Mouse (Mus musculus) adrenal gland, postnatal 10 days (tissue): ENCODE data around the gene Ebf3. TPM values are rescaled to one million over a fixed set of nuclear protein-coding genes. Genes with fewer than 3 reads are reported as not detected.

Source experiments
- DNase-seq: peaks from one replicate; pipeline ENCODE4 v3.0.0; 2021; ENCODE audit warnings: mixed read lengths
- total RNA-seq, 2 experiments: library from RNA; stranded (reverse); gene quantifications; 2 replicates each; pipeline ENCODE4 v1.2.3; 2021

The Ebf3 gene
- total RNA-seq, 2 experiments from 2014 or later = 11.7 to 22.6 TPM

GRCm38 (mm10) chr7:137206770-137207285 is 107.4 kb downstream of the Ebf3 start:
- DNase-seq = no peak

- DNase-seq = no peak
These were observed 114.7 kb downstream of the Ebf3 start for GRCm38 (mm10) chr7:137199533-137199932.

- no peak for DNase-seq
These were observed 115.3 kb downstream of the Ebf3 start for GRCm38 (mm10) chr7:137198921-137199320.

GRCm38 (mm10) chr7:137197118-137198030 is 116.9 kb downstream of the Ebf3 start:
- DNase-seq = peak; percentile 61

GRCm38 (mm10) chr7:137196536-137196935 is 117.7 kb downstream of the Ebf3 start:
- DNase-seq = no peak

GRCm38 (mm10) chr7:137192776-137193278 is 121.4 kb downstream of the Ebf3 start:
- DNase-seq = no peak

GRCm38 (mm10) chr7:137191889-137192288 is 122.4 kb downstream of the Ebf3 start:
- DNase-seq = no peak

- DNase-seq = no peak
These were observed 142.0 kb downstream of the Ebf3 start for GRCm38 (mm10) chr7:137172278-137172677.

- DNase-seq = no peak
These were observed 155.2 kb downstream of the Ebf3 start for GRCm38 (mm10) chr7:137159086-137159485.

GRCm38 (mm10) chr7:137154623-137155022 is 159.6 kb downstream of the Ebf3 start:
- DNase-seq = no peak

GRCm38 (mm10) chr7:137151854-137152253 is 162.4 kb downstream of the Ebf3 start:
- DNase-seq = no peak

- DNase-seq = no peak
These were observed 167.1 kb downstream of the Ebf3 start for GRCm38 (mm10) chr7:137147101-137147500.

Other genes with a start within 250 kb of the Ebf3 start
- gene 9430038I01Rik, start 96.3 kb upstream of the Ebf3 start, total RNA-seq = 10 to 100 TPM in 1 of 2 experiments, 1 to 10 TPM in 1; 9.3 to 10.6 TPM
- gene Glrx3, start 123.2 kb upstream of the Ebf3 start, total RNA-seq = 100 to 1,000 TPM; 119 to 129 TPM